ENCODE assay signal across 16 mouse cellular contexts in the genomic region with DNA sequence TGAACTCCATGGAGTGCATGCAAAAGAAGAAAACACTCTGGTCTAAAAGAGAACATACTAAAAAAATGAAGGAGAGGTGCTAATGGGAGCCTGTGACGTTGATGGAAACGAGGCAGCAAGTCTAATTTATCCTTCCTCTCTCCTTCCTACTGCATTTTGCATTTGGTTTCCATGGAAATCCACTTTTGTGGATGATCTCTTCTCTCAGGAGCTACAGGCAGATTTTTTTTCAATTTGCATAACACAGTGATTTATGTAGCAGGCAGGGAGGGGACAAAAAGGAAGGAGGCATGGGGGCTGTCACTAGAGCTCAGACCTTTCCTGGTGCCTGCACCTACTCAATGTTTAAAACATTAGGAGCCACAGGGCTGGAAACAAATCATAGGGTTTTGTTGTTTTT.
DNase-seq lines count a peak whose midpoint lies in the region; ATAC-seq and TF ChIP-seq lines count a peak whose summit lies in the region.
"Had no signal": no experiment of that assay in that cellular context is flagged by ENCODE, and none has a peak within 500 bp of the region (broad histone marks: within the 10 kb centered on the region; RNA-seq: fewer than 3 reads in every experiment).

No protein-coding gene starts in this region.

- no peak for TF ChIP-seq CTCF in layer of hippocampus, adult 2 months (conservative IDR thresholded peaks at IDR 0.05)
- no peak for TF ChIP-seq CTCF in cortical plate, adult 2 months (IDR thresholded peaks at IDR 0.05; ENCODE audit: extremely low read depth, insufficient read depth, low read length)
- no peak for TF ChIP-seq CTCF in midbrain, postnatal 0 days (IDR thresholded peaks at IDR 0.05)

- peak in 1 of 2 experiments; percentile 47 for DNase-seq in layer of hippocampus, adult 2 months (ENCODE audit: low spot score in 2 of 2)
- DNase-seq in layer of hippocampus, postnatal 25 days (ENCODE audit: extremely low spot score in 1 of 2, low spot score in 1 of 2) = no peak
- DNase-seq in midbrain, postnatal 0 days (ENCODE audit: low spot score) = peak; percentile 32
- no peak for DNase-seq in adrenal gland, adult 2 months
- DNase-seq: cerebellum, adult 9-10 months; gastrocnemius, postnatal 25 days; heart, postnatal 36 days; kidney, adult 18-20 months; kidney, postnatal 4 days had no signal

- WGBS in hindbrain, embryonic 16.5 days = 24% methylated on average over 2 of the region's 2 CpGs
- 16% methylated on average over 2 of the region's 2 CpGs for WGBS in midbrain, postnatal 0 days
- WGBS in liver, embryonic 12.5 days (ENCODE audit: insufficient replicate concordance) = 50% methylated on average over 2 of the region's 2 CpGs

- no peaks in the 10 kb centered on the region for H3K27me3 ChIP-seq in hindbrain, embryonic 16.5 days (replicated peaks; ENCODE audit: control insufficient read depth, insufficient read depth, low read length)
- H3K27me3 ChIP-seq in midbrain, postnatal 0 days (ENCODE audit: insufficient read depth, low read length) = no peaks in the 10 kb centered on the region
- H3K27me3 ChIP-seq in liver, embryonic 12.5 days (replicated peaks) = no peaks in the 10 kb centered on the region
- H3K27me3 ChIP-seq: liver, embryonic 15.5 days had no signal

- H3K4me2 ChIP-seq in hindbrain, embryonic 16.5 days (ENCODE audit: low read length) = no peak overlapping the region
- H3K4me2 ChIP-seq in midbrain, postnatal 0 days (ENCODE audit: low read depth, low read length, poor library complexity, severe bottlenecking) = no peak overlapping the region
- H3K4me2 ChIP-seq in liver, embryonic 12.5 days = no peak overlapping the region
- H3K4me2 ChIP-seq: heart, embryonic 11.5 days; liver, embryonic 15.5 days had no signal

- TF ChIP-seq POLR2A in cortical plate, adult 2 months (IDR thresholded peaks at IDR 0.05; ENCODE audit: extremely low read depth, insufficient read depth, low read length) = no peak

- peak overlapping the region; percentile 71 for H3K27ac ChIP-seq in layer of hippocampus, adult 2 months
- H3K27ac ChIP-seq in cortical plate, adult 2 months (ENCODE audit: insufficient read depth, low read length) = peak overlapping the region; percentile 87
- H3K27ac ChIP-seq in hindbrain, embryonic 16.5 days (ENCODE audit: low read depth, low read length) = no peak overlapping the region
- H3K27ac ChIP-seq in midbrain, postnatal 0 days (ENCODE audit: low read depth, low read length) = peak overlapping the region; percentile 64
- H3K27ac ChIP-seq in liver, embryonic 12.5 days = no peak overlapping the region
- H3K27ac ChIP-seq: limb, embryonic 10.5 days; liver, embryonic 15.5 days had no signal

- no peaks in the 10 kb centered on the region for H3K9me3 ChIP-seq in hindbrain, embryonic 16.5 days (ENCODE audit: control insufficient read depth, low read length)
- H3K9me3 ChIP-seq in midbrain, postnatal 0 days (ENCODE audit: low read length) = no peaks in the 10 kb centered on the region
- no peaks in the 10 kb centered on the region for H3K9me3 ChIP-seq in liver, embryonic 12.5 days (replicated peaks)
- H3K9me3 ChIP-seq: limb, embryonic 10.5 days; liver, embryonic 15.5 days had no signal

- no peaks in the 10 kb centered on the region for H3K36me3 ChIP-seq in hindbrain, embryonic 16.5 days (ENCODE audit: control insufficient read depth, insufficient read depth, low read length)
- H3K36me3 ChIP-seq in midbrain, postnatal 0 days (ENCODE audit: insufficient read depth, low read length) = no peaks in the 10 kb centered on the region
- no peaks in the 10 kb centered on the region for H3K36me3 ChIP-seq in liver, embryonic 12.5 days
- H3K36me3 ChIP-seq: limb, embryonic 10.5 days; liver, embryonic 15.5 days had no signal

- no peaks in the 10 kb centered on the region; the same call in 1 of the 2 replicates for H3K4me1 ChIP-seq in cortical plate, adult 2 months (ENCODE audit: control insufficient read depth, insufficient read depth, low read length)
- H3K4me1 ChIP-seq in hindbrain, embryonic 16.5 days (ENCODE audit: control insufficient read depth, insufficient read depth, low read depth, low read length) = no peaks in the 10 kb centered on the region
- no peaks in the 10 kb centered on the region for H3K4me1 ChIP-seq in midbrain, postnatal 0 days (ENCODE audit: insufficient read depth, low read length)
- H3K4me1 ChIP-seq in liver, embryonic 12.5 days = no peaks in the 10 kb centered on the region
- H3K4me1 ChIP-seq: limb, embryonic 10.5 days; liver, embryonic 15.5 days had no signal

- no peak overlapping the region for H3K9ac ChIP-seq in hindbrain, embryonic 16.5 days (ENCODE audit: low read depth, low read length)
- H3K9ac ChIP-seq in midbrain, postnatal 0 days (replicated peaks; ENCODE audit: low read length, poor library complexity, severe bottlenecking) = no peak overlapping the region
- H3K9ac ChIP-seq in liver, embryonic 12.5 days = no peak overlapping the region
- H3K9ac ChIP-seq: liver, embryonic 15.5 days had no signal

- no peak overlapping the region for H3K4me3 ChIP-seq in layer of hippocampus, adult 2 months
- no peak overlapping the region for H3K4me3 ChIP-seq in cortical plate, adult 2 months (ENCODE audit: insufficient read depth, low read length)
- no peak overlapping the region for H3K4me3 ChIP-seq in hindbrain, embryonic 16.5 days (ENCODE audit: low read length)
- no peak overlapping the region for H3K4me3 ChIP-seq in midbrain, postnatal 0 days (ENCODE audit: low read depth, low read length)
- H3K4me3 ChIP-seq in liver, embryonic 12.5 days = no peak overlapping the region
- H3K4me3 ChIP-seq: erythroblast, embryonic 14.5 days; limb, embryonic 10.5 days; liver, embryonic 15.5 days had no signal

- peak; percentile 71 for ATAC-seq in hindbrain, embryonic 16.5 days
- peak; percentile 89 for ATAC-seq in midbrain, postnatal 0 days (ENCODE audit: low FRiP score)
- no peak for ATAC-seq in liver, embryonic 12.5 days

Comparison
In these comparisons a context has a peak if more than half of its experiments do, and no peak if none do; other contexts are left out.
1. H3K27ac ChIP-seq: peak in layer of hippocampus, adult 2 months (single experiment), cortical plate, adult 2 months (single experiment) and midbrain, postnatal 0 days (single experiment); none in hindbrain, embryonic 16.5 days (single experiment) and liver, embryonic 12.5 days (single experiment).